31 mouse cellular contexts compared by ENCODE assay signal in genomic region chr8:95968828-95969227, GRCm38 (mm10).
"Had no signal": no experiment of that assay in that cellular context is flagged by ENCODE, and none has a peak within 500 bp of the region (broad histone marks: within the 10 kb centered on the region; RNA-seq: fewer than 3 reads in every experiment).

No protein-coding gene starts in this region.

- ATAC-seq: liver, embryonic 12.5 days; liver, postnatal 0 days; lung, postnatal 0 days; midbrain, embryonic 13.5 days; midbrain, embryonic 15.5 days; midbrain, embryonic 16.5 days had no signal

- H3K4me2 ChIP-seq: limb, embryonic 12.5 days; limb, embryonic 13.5 days; limb, embryonic 15.5 days; liver, embryonic 11.5 days; liver, embryonic 12.5 days; liver, embryonic 13.5 days; liver, embryonic 15.5 days; lung, embryonic 14.5 days; lung, embryonic 15.5 days; midbrain, embryonic 11.5 days; midbrain, embryonic 12.5 days; midbrain, embryonic 13.5 days; midbrain, embryonic 15.5 days had no signal

- H3K4me1 ChIP-seq: liver, embryonic 12.5 days; liver, embryonic 13.5 days; liver, embryonic 15.5 days; lung, embryonic 15.5 days; megakaryocyte, embryonic 14.5 days; midbrain, embryonic 10.5 days; midbrain, embryonic 12.5 days; midbrain, embryonic 13.5 days; midbrain, embryonic 15.5 days had no signal

- H3K27me3 ChIP-seq: limb, embryonic 12.5 days; limb, embryonic 13.5 days; limb, embryonic 15.5 days; liver, embryonic 12.5 days; liver, embryonic 13.5 days; liver, embryonic 15.5 days; lung, embryonic 15.5 days; megakaryocyte, embryonic 14.5 days; midbrain, embryonic 13.5 days; midbrain, embryonic 15.5 days had no signal

- H3K36me3 ChIP-seq: limb, embryonic 10.5 days; limb, embryonic 12.5 days; limb, embryonic 13.5 days; limb, embryonic 15.5 days; liver, embryonic 12.5 days; liver, embryonic 13.5 days; liver, embryonic 15.5 days; lung, embryonic 15.5 days; midbrain, embryonic 10.5 days; midbrain, embryonic 12.5 days; midbrain, embryonic 13.5 days; midbrain, embryonic 15.5 days had no signal

- H3K9ac ChIP-seq: limb, embryonic 12.5 days; limb, embryonic 13.5 days; limb, embryonic 15.5 days; liver, embryonic 12.5 days; liver, embryonic 13.5 days; liver, embryonic 14.5 days; liver, embryonic 15.5 days; liver, postnatal 0 days; lung, embryonic 14.5 days; lung, embryonic 15.5 days; midbrain, embryonic 12.5 days; midbrain, embryonic 13.5 days; midbrain, embryonic 15.5 days had no signal

- H3K27ac ChIP-seq: limb, embryonic 10.5 days; limb, embryonic 12.5 days; limb, embryonic 13.5 days; limb, embryonic 15.5 days; liver, embryonic 12.5 days; liver, embryonic 13.5 days; liver, embryonic 14.5 days; liver, embryonic 15.5 days; lung, embryonic 15.5 days; macrophage; midbrain, embryonic 10.5 days; midbrain, embryonic 12.5 days; midbrain, embryonic 13.5 days; midbrain, embryonic 15.5 days had no signal

- H3K4me3 ChIP-seq: limb, embryonic 10.5 days; limb, embryonic 12.5 days; limb, embryonic 13.5 days; limb, embryonic 15.5 days; liver, embryonic 12.5 days; liver, embryonic 13.5 days; liver, embryonic 15.5 days; lung, embryonic 15.5 days; megakaryocyte, embryonic 14.5 days; midbrain, embryonic 10.5 days; midbrain, embryonic 12.5 days; midbrain, embryonic 13.5 days; midbrain, embryonic 15.5 days; myocyte had no signal

- DNase-seq: left cerebral cortex, postnatal 4 days; liver; liver, embryonic 13.5 days; liver, postnatal 0 days; lung, adult 18-20 months; lung, adult 2 months; lung, embryonic 14.5 days; lung, postnatal 10 days; lung, postnatal 14 days; lung, postnatal 36 days; lung, postnatal 4 days; midbrain, embryonic 14.5 days had no signal

- H3K9me3 ChIP-seq: limb, embryonic 10.5 days; limb, embryonic 12.5 days; limb, embryonic 13.5 days; limb, embryonic 15.5 days; liver, embryonic 12.5 days; liver, embryonic 13.5 days; liver, embryonic 15.5 days; lung, embryonic 15.5 days; megakaryocyte, embryonic 14.5 days; midbrain, embryonic 10.5 days; midbrain, embryonic 12.5 days; midbrain, embryonic 13.5 days; midbrain, embryonic 15.5 days had no signal
